Mouse (Mus musculus) MEL (cell line): ENCODE data around the gene Sec24d.

Source experiments
- CTCF ChIP-seq, 3 experiments: IDR thresholded peaks in 2 of 3; conservative IDR thresholded peaks in 1 of 3; 2 replicates each; pipeline ENCODE4 v1.5.1; 2011 to 2012; ENCODE audit warnings: low read length in 3 of 3, low read depth in 2 of 3, mild to moderate bottlenecking in 2 of 3, improper control_type of control experiment in 1 of 3, inconsistent platforms in 1 of 3, mixed read lengths in 1 of 3, moderate library complexity in 1 of 3; ENCODE audit not compliant: control insufficient read depth in 1 of 3, insufficient read depth in 1 of 3, poor library complexity in 1 of 3, severe bottlenecking in 1 of 3
- E2F4 ChIP-seq: IDR thresholded peaks from 2 replicates; pipeline ENCODE4 v1.6.1; 2011; ENCODE audit warnings: low read depth, low read length, improper control_type of control experiment, borderline replicate concordance
- ELF1 ChIP-seq: IDR thresholded peaks from 2 replicates; pipeline ENCODE4 v1.6.1; 2014; ENCODE audit warnings: low read depth, mild to moderate bottlenecking, inconsistent platforms, low read length, improper control_type of control experiment, moderate library complexity
- EP300 ChIP-seq, 2 experiments: IDR thresholded peaks; 2 replicates each; pipeline ENCODE4 v1.6.1; 2011; ENCODE audit warnings: improper control_type of control experiment in 2 of 2, low read length in 2 of 2, low read depth in 1 of 2, mild to moderate bottlenecking in 1 of 2
- GABPA ChIP-seq: IDR thresholded peaks from 2 replicates; pipeline ENCODE4 v1.6.1; 2012; ENCODE audit warnings: low read depth, mild to moderate bottlenecking, inconsistent platforms, low read length, improper control_type of control experiment, moderate library complexity
- JUND ChIP-seq: IDR thresholded peaks from 2 replicates; pipeline ENCODE4 v1.6.1; 2011; ENCODE audit warnings: low read depth, mild to moderate bottlenecking, improper control_type of control experiment, low read length
- KAT2A ChIP-seq: conservative IDR thresholded peaks from 2 replicates; pipeline ENCODE4 v1.6.1; 2012; ENCODE audit warnings: low read depth, low read length, improper control_type of control experiment, inconsistent platforms
- MAX ChIP-seq: IDR thresholded peaks from 2 replicates; pipeline ENCODE4 v1.6.1; 2011; ENCODE audit warnings: low read length, improper control_type of control experiment
- MXI1 ChIP-seq: IDR thresholded peaks from 2 replicates; pipeline ENCODE4 v1.6.1; 2011; ENCODE audit warnings: mild to moderate bottlenecking, low read depth, low read length, improper control_type of control experiment
- MYB ChIP-seq: IDR thresholded peaks from 2 replicates; pipeline ENCODE4 v1.6.1; 2011; ENCODE audit warnings: mild to moderate bottlenecking, low read depth, low read length, improper control_type of control experiment
- NELFE ChIP-seq: IDR thresholded peaks from 2 replicates; pipeline ENCODE4 v1.6.1; 2011; ENCODE audit warnings: low read depth, low read length, improper control_type of control experiment
- POLR2A ChIP-seq, 2 experiments: IDR thresholded peaks; 2 replicates each; pipeline ENCODE4 v1.6.1; 2011 to 2012; ENCODE audit warnings: low read length in 2 of 2, mild to moderate bottlenecking in 2 of 2, control low read depth in 1 of 2, improper control_type of control experiment in 1 of 2, low read depth in 1 of 2, moderate library complexity in 1 of 2; ENCODE audit not compliant: control insufficient read depth in 1 of 2, insufficient read depth in 1 of 2, poor library complexity in 1 of 2

GRCm38 (mm10) chr3:123235921-123236320 lies 31.3 kb upstream of the Sec24d start, which contains the start of gene Synpo2:
- TF ChIP-seq MXI1, result no peak
- TF ChIP-seq GABPA, result no peak
- TF ChIP-seq E2F4, result no peak
- no peak for TF ChIP-seq ELF1
- TF ChIP-seq CTCF (IDR thresholded peaks at IDR 0.05 in 2 of 3, conservative IDR thresholded peaks at IDR 0.05 in 1 of 3; ENCODE audit: control insufficient read depth in 1 of 3, insufficient read depth in 1 of 3, low read depth in 2 of 3, low read length in 3 of 3, poor library complexity in 1 of 3, severe bottlenecking in 1 of 3), result no peak
- no peak for TF ChIP-seq MYB
- no peak for TF ChIP-seq EP300 (IDR thresholded peaks at IDR 0.05; ENCODE audit: low read depth in 1 of 2, low read length in 2 of 2)
- TF ChIP-seq NELFE, result no peak
- TF ChIP-seq JUND, result no peak
- TF ChIP-seq POLR2A (IDR thresholded peaks at IDR 0.05; ENCODE audit: control insufficient read depth in 1 of 2, insufficient read depth in 1 of 2, low read depth in 1 of 2, low read length in 2 of 2, poor library complexity in 1 of 2), result no peak
- no peak for TF ChIP-seq MAX
- no peak for TF ChIP-seq KAT2A
